Mouse (Mus musculus): Measurements from ENCODE around the gene Gaa.

GRCm38 (mm10) chr11:119300246-119300935 is 32.7 kb downstream of the Gaa start:
- TF ChIP-seq CTCF (IDR thresholded peaks at IDR 0.05; ENCODE audit: low read depth) (no peak), EP300 (IDR thresholded peaks at IDR 0.05; ENCODE audit: low read depth) (no peak)
